In genomic region chr2:115852615-115853014, GRCm38 (mm10) we compare ENCODE assay signal across 7 mouse cellular contexts.
DNase-seq lines count a peak whose midpoint lies in the region; ATAC-seq lines count a peak whose summit lies in the region.

No protein-coding gene starts in this region.

- H3K27ac ChIP-seq in intestine, embryonic 16.5 days (ENCODE audit: low read length) = no peak overlapping the region
- no peak overlapping the region for H3K27ac ChIP-seq in liver, embryonic 11.5 days (ENCODE audit: low read depth, low read length)
- H3K27ac ChIP-seq in stomach, embryonic 14.5 days (ENCODE audit: low read length) = no peak overlapping the region

- H3K4me2 ChIP-seq in intestine, embryonic 16.5 days (ENCODE audit: low read depth, low read length) = peak overlapping the region; percentile 44
- H3K4me2 ChIP-seq in liver, embryonic 11.5 days = peak overlapping the region; percentile 40
- H3K4me2 ChIP-seq in stomach, embryonic 14.5 days (replicated peaks; ENCODE audit: low read depth, low read length) = peak overlapping the region; percentile 47

- peaks cover 30% of the 10 kb centered on the region for H3K27me3 ChIP-seq in intestine, embryonic 16.5 days (replicated peaks; ENCODE audit: control insufficient read depth, insufficient read depth, low read length)
- peaks cover 60% of the 10 kb centered on the region for H3K27me3 ChIP-seq in liver, embryonic 11.5 days (replicated peaks; ENCODE audit: control insufficient read depth, insufficient read depth, low read length)
- no peaks in the 10 kb centered on the region for H3K27me3 ChIP-seq in stomach, embryonic 14.5 days (ENCODE audit: control insufficient read depth, insufficient read depth, low read length)

- peak overlapping the region; percentile 29 for H3K4me3 ChIP-seq in intestine, embryonic 16.5 days (ENCODE audit: low read length)
- 0 out of 2 replicates have a peak overlapping the region, but pooled peaks have one; percentile 12 for H3K4me3 ChIP-seq in liver, embryonic 11.5 days (ENCODE audit: low read depth, low read length)
- H3K4me3 ChIP-seq in stomach, embryonic 14.5 days (ENCODE audit: low read depth, low read length) = peak overlapping the region; percentile 17

- ATAC-seq in intestine, embryonic 16.5 days = peak; percentile 35
- ATAC-seq in liver, embryonic 11.5 days (replicated peaks; ENCODE audit: low FRiP score) = no peak
- no peak for ATAC-seq in stomach, embryonic 14.5 days (ENCODE audit: insufficient number of reproducible peaks, insufficient read depth, low FRiP score, low read depth)

- H3K4me1 ChIP-seq in intestine, embryonic 16.5 days (ENCODE audit: control insufficient read depth, insufficient read depth, low read length) = peaks cover 13% of the 10 kb centered on the region
- H3K4me1 ChIP-seq in liver, embryonic 11.5 days (replicated peaks; ENCODE audit: control insufficient read depth, insufficient read depth, low read length) = peaks cover 2% of the 10 kb centered on the region; the same call in 1 of the 2 replicates
- H3K4me1 ChIP-seq in stomach, embryonic 14.5 days (ENCODE audit: control insufficient read depth, insufficient read depth, low read length) = peaks cover 20% of the 10 kb centered on the region

- H3K9me3 ChIP-seq in intestine, embryonic 16.5 days (ENCODE audit: control insufficient read depth, low read length) = no peaks in the 10 kb centered on the region
- no peaks in the 10 kb centered on the region for H3K9me3 ChIP-seq in liver, embryonic 11.5 days (ENCODE audit: control insufficient read depth, low read length)
- no peaks in the 10 kb centered on the region for H3K9me3 ChIP-seq in stomach, embryonic 14.5 days (ENCODE audit: control insufficient read depth, low read depth, low read length)

- WGBS in intestine, embryonic 16.5 days = 4% methylated on average over 22 of the region's 22 CpGs
- 4% methylated on average over 22 of the region's 22 CpGs for WGBS in liver, embryonic 11.5 days
- WGBS in stomach, embryonic 14.5 days = 3% methylated on average over 22 of the region's 22 CpGs

- H3K9ac ChIP-seq in intestine, embryonic 16.5 days (ENCODE audit: low read depth, low read length) = no peak overlapping the region
- H3K9ac ChIP-seq in liver, embryonic 11.5 days (ENCODE audit: low read depth, low read length) = no peak overlapping the region
- no peak overlapping the region for H3K9ac ChIP-seq in stomach, embryonic 14.5 days (replicated peaks; ENCODE audit: low read depth, low read length)

- no peaks in the 10 kb centered on the region for H3K36me3 ChIP-seq in intestine, embryonic 16.5 days (ENCODE audit: control insufficient read depth, insufficient read depth, low read length)
- no peaks in the 10 kb centered on the region for H3K36me3 ChIP-seq in liver, embryonic 11.5 days (ENCODE audit: control insufficient read depth, insufficient read depth, low read length)
- H3K36me3 ChIP-seq in stomach, embryonic 14.5 days (ENCODE audit: control insufficient read depth, insufficient read depth, low read length) = no peaks in the 10 kb centered on the region

- DNase-seq in ES-CJ7 (ENCODE audit: low read depth, low spot score) = peak; percentile 49
- peak; percentile 45 for DNase-seq in adrenal gland, adult 8-10 months
- DNase-seq in frontal cortex, postnatal 14 days (ENCODE audit: low spot score in 2 of 2) = peak; percentile 51 to 53
- DNase-seq in liver, embryonic 11.5 days (ENCODE audit: low spot score) = no peak
- no peak for DNase-seq in spleen, adult 18-20 months

Comparison
In these comparisons a context has a peak if more than half of its experiments do, and no peak if none do; other contexts are left out.
1. DNase-seq: peak in ES-CJ7 (single experiment), adrenal gland, adult 8-10 months (single experiment) and frontal cortex, postnatal 14 days (2 of 2); none in liver, embryonic 11.5 days (single experiment) and spleen, adult 18-20 months (0 of 2).
2. Peak in every context shown above with its lines, with median percentiles within 50 percentile points of each other: H3K4me2 ChIP-seq and H3K4me3 ChIP-seq.